Mouse (Mus musculus): ENCODE measurements around the gene Ugt1a6b. TPM values are rescaled to one million over a fixed set of nuclear protein-coding genes. Genes with fewer than 3 reads are reported as not detected.

Gene Ugt1a6b
- polyA plus RNA-seq, 1 experiment from 2014 or later = 0.36 TPM

GRCm38 (mm10) chr1:88230981-88231802 lies 128.1 kb downstream of the Ugt1a6b start:
- Histone ChIP-seq H3K4me1 (replicated peaks) (no peaks in the 10 kb centered on the region), H3K27ac (no peak overlapping the region), H3K9me3 (peaks cover 43% of the 10 kb centered on the region), H3K9ac (no peak overlapping the region), H3K4me2 (replicated peaks) (no peak overlapping the region), H3K4me3 (replicated peaks) (no peak overlapping the region), H3K36me3 (no peaks in the 10 kb centered on the region), H3K27me3 (replicated peaks) (no peaks in the 10 kb centered on the region)
- 77% methylated on average over 6 of the region's 6 CpGs for WGBS
- no peak for ATAC-seq

DNA sequence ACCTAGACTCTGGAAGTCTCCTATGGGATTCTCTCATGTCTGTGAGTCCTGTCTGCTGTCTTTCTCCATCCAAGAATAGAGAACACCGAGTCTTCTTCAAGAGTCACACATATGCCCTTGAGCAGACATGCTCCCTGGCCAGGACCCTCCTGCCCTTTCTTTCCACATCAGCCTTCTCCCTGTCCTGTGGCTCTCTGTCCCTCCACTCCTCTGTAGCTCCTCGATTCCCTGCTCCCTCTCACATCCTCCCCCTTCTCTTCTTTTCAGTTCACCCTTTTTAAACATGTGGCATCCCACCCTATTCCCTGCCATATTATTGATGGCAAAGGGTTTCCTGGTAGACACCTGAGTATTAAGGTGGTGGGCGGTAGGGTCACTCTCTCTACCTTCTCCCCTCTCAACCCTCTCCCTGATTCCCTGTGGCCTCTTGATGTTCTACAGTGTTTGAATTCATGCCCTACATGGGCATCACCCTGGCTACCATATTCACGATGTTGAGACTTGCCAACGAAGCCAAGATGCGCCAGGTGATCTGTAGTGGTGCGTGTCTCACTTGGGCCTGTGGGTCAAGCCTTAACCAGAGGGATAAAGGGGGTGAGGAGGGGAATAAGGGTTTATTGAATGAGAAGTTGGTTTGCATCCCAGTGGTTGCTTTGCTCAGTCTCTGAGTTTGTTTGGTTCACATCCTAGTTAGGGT lies 128.9 kb downstream of the Ugt1a6b start:
- Histone ChIP-seq H3K27me3 (replicated peaks) (no peaks in the 10 kb centered on the region), H3K4me3 (replicated peaks) (no peak overlapping the region), H3K27ac (no peak overlapping the region), H3K4me2 (replicated peaks) (no peak overlapping the region), H3K36me3 (no peaks in the 10 kb centered on the region), H3K9ac (no peak overlapping the region), H3K4me1 (replicated peaks) (no peaks in the 10 kb centered on the region), H3K9me3 (peaks cover 35% of the 10 kb centered on the region)
- no peak for ATAC-seq
- 68% methylated on average over 7 of the region's 7 CpGs for WGBS

- Histone ChIP-seq H3K9ac (no peak overlapping the region), H3K4me1 (replicated peaks) (no peaks in the 10 kb centered on the region), H3K4me3 (replicated peaks) (no peak overlapping the region), H3K27me3 (replicated peaks) (no peaks in the 10 kb centered on the region), H3K4me2 (replicated peaks) (no peak overlapping the region), H3K36me3 (no peaks in the 10 kb centered on the region), H3K27ac (no peak overlapping the region), H3K9me3 (peaks cover 32% of the 10 kb centered on the region)
- ATAC-seq = no peak
- 52% methylated on average over 3 of the region's 3 CpGs for WGBS
Measured at GRCm38 (mm10) chr1:88232664-88233380, 129.8 kb downstream of the Ugt1a6b start.

GRCm38 (mm10) chr1:88233421-88234247 lies 130.6 kb downstream of the Ugt1a6b start:
- H3K27ac ChIP-seq = no peak overlapping the region
- H3K9ac ChIP-seq = no peak overlapping the region
- H3K4me1 ChIP-seq (replicated peaks) = no peaks in the 10 kb centered on the region
- H3K4me2 ChIP-seq (replicated peaks) = no peak overlapping the region
- WGBS = 68% methylated on average over 14 of the region's 14 CpGs
- H3K27me3 ChIP-seq (replicated peaks) = no peaks in the 10 kb centered on the region
- peaks cover 35% of the 10 kb centered on the region for H3K9me3 ChIP-seq
- H3K4me3 ChIP-seq (replicated peaks) = no peak overlapping the region
- no peaks in the 10 kb centered on the region for H3K36me3 ChIP-seq
- no peak for ATAC-seq

DNA sequence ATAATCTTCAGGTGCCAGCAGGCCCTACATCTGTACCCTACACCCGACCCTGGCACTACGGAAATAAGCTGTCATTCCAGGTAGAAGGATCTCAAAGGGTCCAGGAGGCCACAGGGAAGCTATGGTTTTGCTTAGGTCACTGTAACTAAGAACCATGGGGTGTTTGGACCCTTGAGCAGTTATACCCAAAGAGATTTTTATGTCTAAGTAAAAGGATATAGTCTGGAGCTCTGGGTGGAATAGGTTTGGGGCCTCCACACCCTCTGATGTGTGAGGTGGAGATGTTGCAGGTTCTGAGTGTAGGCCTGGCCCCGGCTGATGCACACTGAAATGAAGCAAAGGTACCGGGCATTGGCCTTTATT lies 131.2 kb downstream of the Ugt1a6b start:
- no peak overlapping the region for H3K4me3 ChIP-seq (replicated peaks)
- ATAC-seq = no peak
- no peak overlapping the region for H3K4me2 ChIP-seq (replicated peaks)
- H3K4me1 ChIP-seq (replicated peaks) = no peaks in the 10 kb centered on the region
- H3K27me3 ChIP-seq (replicated peaks) = no peaks in the 10 kb centered on the region
- no peak overlapping the region for H3K9ac ChIP-seq
- 65% methylated on average over 4 of the region's 4 CpGs for WGBS
- H3K27ac ChIP-seq = no peak overlapping the region
- peaks cover 36% of the 10 kb centered on the region for H3K9me3 ChIP-seq
- H3K36me3 ChIP-seq = no peaks in the 10 kb centered on the region

DNA sequence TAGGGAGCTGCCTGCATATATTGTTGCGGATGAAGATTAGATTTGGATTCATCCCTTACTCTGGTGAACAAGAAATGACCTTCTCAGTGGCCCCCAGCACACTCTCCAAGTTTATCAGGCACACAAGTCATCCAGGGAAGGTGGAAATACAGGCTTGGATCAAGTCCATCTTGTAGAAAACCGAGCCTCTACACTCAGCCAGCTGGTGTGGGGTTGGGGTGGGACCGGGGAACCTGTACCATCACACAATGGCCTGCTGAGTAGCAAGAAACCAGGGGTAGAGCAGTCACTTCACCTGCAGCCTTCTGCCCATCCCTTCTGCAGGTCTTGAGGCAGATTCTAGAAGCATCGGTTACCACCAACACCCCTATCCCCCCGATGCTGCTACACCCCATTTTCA lies 131.6 kb downstream of the Ugt1a6b start:
- no peak for ATAC-seq
- Histone ChIP-seq H3K4me3 (replicated peaks) (no peak overlapping the region), H3K9me3 (peaks cover 34% of the 10 kb centered on the region), H3K27me3 (replicated peaks) (no peaks in the 10 kb centered on the region), H3K36me3 (no peaks in the 10 kb centered on the region), H3K9ac (no peak overlapping the region), H3K27ac (no peak overlapping the region), H3K4me1 (replicated peaks) (no peaks in the 10 kb centered on the region), H3K4me2 (replicated peaks) (no peak overlapping the region)
- WGBS = 42% methylated on average over 5 of the region's 5 CpGs

DNA sequence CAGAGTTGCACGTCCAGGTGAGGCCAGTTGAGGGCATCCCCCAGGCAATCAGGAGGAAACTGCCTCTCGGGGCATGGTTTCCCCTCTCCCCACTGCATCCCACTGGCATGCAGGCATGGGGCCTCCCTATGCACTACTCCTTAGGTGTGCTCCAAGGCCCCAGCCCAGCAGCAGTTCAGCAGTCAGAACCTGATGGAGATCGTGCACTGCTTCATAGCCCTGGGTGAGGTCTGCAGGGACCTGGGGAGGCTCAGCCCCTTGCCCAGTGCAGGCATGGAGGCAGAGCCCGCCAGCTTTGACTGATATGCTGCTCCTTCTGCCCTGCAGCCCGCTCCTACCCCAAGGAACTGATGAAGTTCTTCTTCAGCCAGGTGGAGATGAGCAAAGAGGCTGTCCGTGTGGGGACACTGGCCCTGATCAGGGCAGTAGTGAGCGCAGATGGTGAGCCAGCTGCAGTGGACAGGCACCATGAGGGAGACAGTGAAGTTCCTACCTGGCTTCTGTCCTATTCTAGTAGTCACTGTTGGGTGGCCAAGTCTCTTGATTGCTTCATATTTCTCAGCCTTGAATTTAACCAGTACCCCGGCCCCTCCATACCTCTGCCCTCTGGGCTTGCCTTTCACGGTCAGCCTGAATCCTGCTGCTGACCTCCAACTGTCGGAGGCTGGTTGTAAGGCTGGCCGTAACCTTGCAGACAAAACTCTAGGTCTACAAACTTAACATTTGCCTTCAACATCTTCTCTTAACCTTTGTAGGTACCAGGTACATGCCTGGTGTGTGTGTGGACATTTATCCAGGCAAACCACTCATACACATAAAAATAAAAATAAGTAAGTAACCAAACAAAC lies 132.2 kb downstream of the Ugt1a6b start:
- WGBS = 63% methylated on average over 11 of the region's 11 CpGs
- H3K4me1 ChIP-seq (replicated peaks) = no peaks in the 10 kb centered on the region
- no peaks in the 10 kb centered on the region for H3K36me3 ChIP-seq
- peaks cover 38% of the 10 kb centered on the region for H3K9me3 ChIP-seq
- H3K4me3 ChIP-seq (replicated peaks) = no peak overlapping the region
- no peak overlapping the region for H3K9ac ChIP-seq
- no peak for ATAC-seq
- no peak overlapping the region for H3K4me2 ChIP-seq (replicated peaks)
- H3K27ac ChIP-seq = no peak overlapping the region
- H3K27me3 ChIP-seq (replicated peaks) = no peaks in the 10 kb centered on the region

DNA sequence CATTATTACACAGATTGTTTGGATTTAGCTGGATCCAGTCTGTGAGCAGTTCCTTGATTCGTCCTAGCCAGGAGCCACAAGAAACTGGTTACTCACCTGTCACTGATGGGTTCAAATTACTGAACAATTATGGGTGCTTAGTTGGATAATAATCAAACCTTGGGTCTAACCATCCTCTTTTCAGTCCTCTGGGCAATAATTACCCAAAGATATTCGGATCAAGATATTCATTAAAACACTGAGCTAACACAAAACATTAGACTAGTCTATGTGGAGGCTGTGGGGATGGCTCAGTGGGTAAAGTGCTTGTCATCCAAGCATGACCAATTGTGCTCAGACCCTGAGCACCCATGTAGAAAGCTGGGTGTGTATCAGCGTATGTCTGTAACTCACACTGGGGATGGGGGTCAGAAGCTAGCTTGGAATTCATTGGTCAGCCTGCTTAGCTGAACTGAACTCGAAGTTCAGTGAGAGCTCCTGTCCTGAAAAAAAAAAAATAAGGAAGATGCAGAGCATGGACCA lies 132.9 kb downstream of the Ugt1a6b start:
- Histone ChIP-seq H3K4me2 (replicated peaks) (no peak overlapping the region), H3K9me3 (peaks cover 44% of the 10 kb centered on the region), H3K9ac (no peak overlapping the region), H3K36me3 (no peaks in the 10 kb centered on the region), H3K27me3 (replicated peaks) (no peaks in the 10 kb centered on the region), H3K4me3 (replicated peaks) (no peak overlapping the region), H3K4me1 (replicated peaks) (no peaks in the 10 kb centered on the region), H3K27ac (no peak overlapping the region)
- no peak for ATAC-seq
- 62% methylated on average over 4 of the region's 4 CpGs for WGBS

DNA sequence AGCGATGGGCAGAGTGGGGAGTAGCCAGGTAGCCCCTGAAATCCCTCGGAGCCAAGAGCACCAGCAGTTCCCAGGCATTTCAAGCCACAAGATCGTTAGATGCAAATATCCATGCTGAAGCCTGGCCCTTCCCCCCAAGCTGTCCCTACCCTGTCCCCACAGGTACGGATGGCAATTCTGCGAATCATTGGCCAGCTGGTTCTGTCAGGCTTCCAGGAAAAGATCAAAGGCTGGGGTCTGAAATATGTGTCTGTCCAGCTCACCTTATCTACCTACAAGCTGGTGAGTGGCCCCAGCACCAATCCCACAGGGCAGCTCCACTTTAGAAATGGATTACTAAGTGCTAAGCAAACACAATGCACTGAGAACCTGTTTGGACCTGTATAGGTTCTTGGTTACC lies 134.3 kb downstream of the Ugt1a6b start:
- H3K4me2 ChIP-seq (replicated peaks) = no peak overlapping the region
- H3K9me3 ChIP-seq = peaks cover 44% of the 10 kb centered on the region
- peak; percentile 10; the same call in 1 of the 2 replicates for ATAC-seq
- no peak overlapping the region for H3K4me3 ChIP-seq (replicated peaks)
- no peaks in the 10 kb centered on the region for H3K27me3 ChIP-seq (replicated peaks)
- 68% methylated on average over 5 of the region's 5 CpGs for whole genome bisulfite sequencing
- no peaks in the 10 kb centered on the region for H3K36me3 ChIP-seq
- no peaks in the 10 kb centered on the region for H3K4me1 ChIP-seq (replicated peaks)
- no peak overlapping the region for H3K9ac ChIP-seq
- no peak overlapping the region for H3K27ac ChIP-seq

DNA sequence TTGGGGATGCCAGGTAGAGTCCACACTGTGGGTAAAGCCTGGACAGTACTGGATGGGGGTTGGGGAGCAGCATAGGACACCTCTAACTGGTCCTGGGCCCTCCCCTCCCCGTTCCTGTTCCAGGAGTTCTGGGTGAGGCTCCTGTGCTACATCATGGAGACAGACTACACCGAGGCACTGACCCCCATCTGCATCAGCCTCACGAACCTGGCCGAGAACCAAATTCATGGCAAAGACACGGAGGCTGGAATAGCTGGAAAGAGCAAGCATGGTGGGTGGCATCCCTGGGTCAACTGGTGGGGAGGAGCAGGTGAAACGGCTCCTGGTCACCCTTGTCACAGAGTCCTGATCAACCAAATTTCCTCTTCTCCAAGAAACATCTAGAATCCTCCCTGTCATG lies 135.7 kb downstream of the Ugt1a6b start:
- Histone ChIP-seq H3K9me3 (peaks cover 44% of the 10 kb centered on the region), H3K4me1 (replicated peaks) (no peaks in the 10 kb centered on the region), H3K4me2 (replicated peaks) (no peak overlapping the region), H3K27me3 (replicated peaks) (no peaks in the 10 kb centered on the region), H3K9ac (no peak overlapping the region), H3K27ac (no peak overlapping the region), H3K4me3 (replicated peaks) (no peak overlapping the region), H3K36me3 (no peaks in the 10 kb centered on the region)
- whole genome bisulfite sequencing = 71% methylated on average over 6 of the region's 6 CpGs
- ATAC-seq = no peak

- peaks cover 40% of the 10 kb centered on the region for H3K9me3 ChIP-seq
- no peaks in the 10 kb centered on the region for H3K36me3 ChIP-seq
- no peak overlapping the region for H3K4me3 ChIP-seq (replicated peaks)
- H3K9ac ChIP-seq = no peak overlapping the region
- no peaks in the 10 kb centered on the region for H3K27me3 ChIP-seq (replicated peaks)
- no peaks in the 10 kb centered on the region for H3K4me1 ChIP-seq (replicated peaks)
- H3K4me2 ChIP-seq (replicated peaks) = no peak overlapping the region
- WGBS = 70% methylated on average over 5 of the region's 5 CpGs
- no peak overlapping the region for H3K27ac ChIP-seq
- ATAC-seq = no peak
Measured at GRCm38 (mm10) chr1:88240072-88240471, 137.0 kb downstream of the Ugt1a6b start.

All from intestine, embryonic 15.5 days (tissue).